Mouse (Mus musculus): ENCODE results near the gene Aplf. TPM values are rescaled to one million over a fixed set of nuclear protein-coding genes. Genes with fewer than 3 reads are reported as not detected.

Gene Aplf
- polyA plus RNA-seq, 1 experiment from 2014 or later, result 15.5 TPM

GRCm38 (mm10) chr6:87669894-87670588, 2.0 kb downstream of the Aplf start:
- Histone ChIP-seq H3K4me2 (ENCODE audit: low read depth, low read length) (peak overlapping the region; percentile 3; the same call in 1 of the 2 replicates), H3K4me1 (ENCODE audit: control insufficient read depth, insufficient read depth, low read length) (peaks cover 12% of the 10 kb centered on the region)
- 38% methylated on average over 7 of the region's 7 CpGs for WGBS

DNA sequence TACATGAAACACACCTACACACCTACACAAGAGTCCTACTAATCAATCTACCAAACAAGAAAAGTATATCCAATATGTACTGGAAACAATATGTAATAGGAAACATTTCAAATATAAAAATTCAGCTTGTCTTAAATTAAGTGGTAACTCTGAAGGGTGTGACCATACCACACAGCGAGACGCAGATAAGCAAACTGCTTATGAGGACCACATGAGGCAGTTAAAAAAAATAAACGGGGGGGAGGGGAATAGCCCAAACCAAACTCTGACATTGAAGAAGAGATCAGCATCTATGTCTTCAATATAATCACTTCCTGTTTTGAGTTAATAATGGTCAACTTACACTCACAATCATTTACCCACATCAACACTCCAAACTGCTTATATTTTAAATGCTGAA, 3.3 kb downstream of the Aplf start:
- WGBS, result 70% methylated on average over 3 of the region's 3 CpGs
- Histone ChIP-seq H3K9ac (ENCODE audit: low read length) (no peak overlapping the region), H3K4me3 (replicated peaks; ENCODE audit: low read length) (no peak overlapping the region), H3K9me3 (replicated peaks; ENCODE audit: control insufficient read depth, low read length) (peaks cover 2% of the 10 kb centered on the region; the same call in 1 of the 2 replicates), H3K36me3 (ENCODE audit: control insufficient read depth, insufficient read depth, low read length) (peaks cover 2% of the 10 kb centered on the region; the same call in 1 of the 2 replicates), H3K4me2 (ENCODE audit: low read depth, low read length) (no peak overlapping the region), H3K27ac (ENCODE audit: low read length) (no peak overlapping the region), H3K27me3 (ENCODE audit: control insufficient read depth, insufficient read depth, low read length) (no peaks in the 10 kb centered on the region), H3K4me1 (ENCODE audit: control insufficient read depth, insufficient read depth, low read length) (peaks cover 12% of the 10 kb centered on the region)
- no peak for ATAC-seq (ENCODE audit: insufficient read depth, low FRiP score)

More at GRCm38 (mm10) chr6:87669894-87670588, 2.0 kb downstream of the Aplf start:
- Histone ChIP-seq H3K9ac (ENCODE audit: low read length) (no peak overlapping the region), H3K27me3 (ENCODE audit: control insufficient read depth, insufficient read depth, low read length) (no peaks in the 10 kb centered on the region), H3K4me3 (replicated peaks; ENCODE audit: low read length) (no peak overlapping the region), H3K9me3 (replicated peaks; ENCODE audit: control insufficient read depth, low read length) (peaks cover 2% of the 10 kb centered on the region; the same call in 1 of the 2 replicates), H3K27ac (ENCODE audit: low read length) (no peak overlapping the region), H3K36me3 (ENCODE audit: control insufficient read depth, insufficient read depth, low read length) (peaks cover 2% of the 10 kb centered on the region; the same call in 1 of the 2 replicates)
- no peak for ATAC-seq (ENCODE audit: insufficient read depth, low FRiP score)

GRCm38 (mm10) chr6:87667804-87668203, 4.2 kb downstream of the Aplf start:
- 77% methylated on average over 8 of the region's 8 CpGs for WGBS
- no peaks in the 10 kb centered on the region for H3K27me3 ChIP-seq (ENCODE audit: control insufficient read depth, insufficient read depth, low read length)

DNA sequence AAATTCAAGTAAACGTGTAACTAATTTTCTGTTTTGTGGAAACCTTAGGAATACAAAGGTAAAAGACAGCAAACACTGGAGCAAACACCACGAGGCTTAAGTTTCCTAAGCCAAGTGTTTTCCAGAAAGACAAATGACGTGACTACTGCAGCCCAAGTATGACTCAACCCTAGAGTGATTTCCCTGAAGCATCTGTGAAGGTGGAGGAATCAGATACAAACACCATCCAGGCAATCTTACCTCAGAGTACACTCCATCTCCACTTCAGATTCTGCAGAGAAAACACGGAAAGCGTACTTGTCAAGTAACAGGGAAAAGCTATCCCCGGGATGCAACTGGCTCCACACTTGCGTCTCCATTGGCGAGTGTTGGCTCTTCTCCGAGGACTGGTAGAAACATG, 8.5 kb downstream of the Aplf start:
- Histone ChIP-seq H3K4me3 (replicated peaks; ENCODE audit: low read length) (no peak overlapping the region), H3K36me3 (ENCODE audit: control insufficient read depth, insufficient read depth, low read length) (peaks cover 2% of the 10 kb centered on the region; the same call in 1 of the 2 replicates), H3K4me2 (ENCODE audit: low read depth, low read length) (no peak overlapping the region), H3K27me3 (ENCODE audit: control insufficient read depth, insufficient read depth, low read length) (no peaks in the 10 kb centered on the region), H3K9me3 (replicated peaks; ENCODE audit: control insufficient read depth, low read length) (peaks cover 2% of the 10 kb centered on the region; the same call in 1 of the 2 replicates), H3K9ac (ENCODE audit: low read length) (no peak overlapping the region), H3K4me1 (ENCODE audit: control insufficient read depth, insufficient read depth, low read length) (no peaks in the 10 kb centered on the region), H3K27ac (ENCODE audit: low read length) (no peak overlapping the region)
- ATAC-seq (ENCODE audit: insufficient read depth, low FRiP score), result no peak
- 85% methylated on average over 9 of the region's 9 CpGs for WGBS

More at GRCm38 (mm10) chr6:87667804-87668203, 4.2 kb downstream of the Aplf start:
- H3K36me3 ChIP-seq (ENCODE audit: control insufficient read depth, insufficient read depth, low read length), result peaks cover 2% of the 10 kb centered on the region; the same call in 1 of the 2 replicates
- no peak overlapping the region for H3K9ac ChIP-seq (ENCODE audit: low read length)
- H3K9me3 ChIP-seq (replicated peaks; ENCODE audit: control insufficient read depth, low read length), result peaks cover 2% of the 10 kb centered on the region; the same call in 1 of the 2 replicates
- H3K4me2 ChIP-seq (ENCODE audit: low read depth, low read length), result no peak overlapping the region
- no peak overlapping the region for H3K27ac ChIP-seq (ENCODE audit: low read length)
- H3K4me3 ChIP-seq (replicated peaks; ENCODE audit: low read length), result no peak overlapping the region
- ATAC-seq (ENCODE audit: insufficient read depth, low FRiP score), result no peak
- H3K4me1 ChIP-seq (ENCODE audit: control insufficient read depth, insufficient read depth, low read length), result peaks cover 12% of the 10 kb centered on the region

DNA sequence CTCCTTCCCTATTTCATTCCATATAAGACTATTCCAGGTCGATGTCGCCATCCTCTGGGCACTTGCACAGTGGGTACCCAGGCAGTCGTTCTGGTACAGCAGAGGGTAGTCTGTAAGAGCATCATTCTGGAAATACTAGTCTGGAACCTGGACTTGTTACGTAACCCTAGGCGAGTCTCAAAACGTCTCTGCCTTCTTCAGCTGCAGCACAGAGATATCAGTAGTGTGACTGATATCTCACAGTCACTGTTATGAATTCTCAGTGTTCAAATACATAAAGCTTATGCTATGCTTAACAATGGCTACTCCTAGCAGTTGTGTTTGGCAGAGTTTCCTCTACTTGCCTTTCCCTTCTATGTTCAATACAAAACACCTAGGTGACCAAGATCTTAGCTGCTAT, 9.8 kb downstream of the Aplf start:
- no peak for ATAC-seq (ENCODE audit: insufficient read depth, low FRiP score)
- H3K27ac ChIP-seq (ENCODE audit: low read length), result no peak overlapping the region
- WGBS, result 65% methylated on average over 6 of the region's 6 CpGs
- H3K4me3 ChIP-seq (replicated peaks; ENCODE audit: low read length), result no peak overlapping the region
- H3K9me3 ChIP-seq (replicated peaks; ENCODE audit: control insufficient read depth, low read length), result peaks cover 2% of the 10 kb centered on the region; the same call in 1 of the 2 replicates
- peaks cover 2% of the 10 kb centered on the region; the same call in 1 of the 2 replicates for H3K36me3 ChIP-seq (ENCODE audit: control insufficient read depth, insufficient read depth, low read length)
- H3K27me3 ChIP-seq (ENCODE audit: control insufficient read depth, insufficient read depth, low read length), result no peaks in the 10 kb centered on the region
- no peaks in the 10 kb centered on the region for H3K4me1 ChIP-seq (ENCODE audit: control insufficient read depth, insufficient read depth, low read length)
- no peak overlapping the region for H3K4me2 ChIP-seq (ENCODE audit: low read depth, low read length)
- H3K9ac ChIP-seq (ENCODE audit: low read length), result no peak overlapping the region

DNA sequence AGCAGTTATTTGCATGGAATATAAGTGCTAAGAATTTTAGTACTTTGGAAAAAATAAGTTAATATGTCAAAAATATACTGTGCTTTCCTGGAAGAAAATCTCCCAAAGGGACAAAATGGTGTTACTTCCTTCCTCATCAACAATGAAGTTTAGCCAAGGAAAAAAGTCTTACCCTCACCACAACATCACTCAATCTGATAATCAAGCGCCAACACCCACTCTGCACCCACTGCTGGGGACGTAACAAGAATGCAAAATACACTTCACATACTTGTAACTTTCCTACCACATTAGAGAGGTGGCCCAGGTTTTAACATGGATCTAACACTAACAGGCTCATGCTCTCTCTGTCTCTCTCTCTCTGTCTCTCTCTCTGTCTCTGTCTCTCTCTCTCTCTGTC, 10.3 kb downstream of the Aplf start:
- WGBS, result 70% methylated on average over 2 of the region's 2 CpGs
- ATAC-seq (ENCODE audit: insufficient read depth, low FRiP score), result no peak
- H3K4me2 ChIP-seq (ENCODE audit: low read depth, low read length), result no peak overlapping the region

GRCm38 (mm10) chr6:87658816-87659215, 13.2 kb downstream of the Aplf start:
- no peak overlapping the region for H3K9ac ChIP-seq (ENCODE audit: low read length)
- no peak overlapping the region for H3K4me3 ChIP-seq (replicated peaks; ENCODE audit: low read length)
- no peaks in the 10 kb centered on the region for H3K27me3 ChIP-seq (ENCODE audit: control insufficient read depth, insufficient read depth, low read length)
- H3K4me2 ChIP-seq (ENCODE audit: low read depth, low read length), result no peak overlapping the region
- no peaks in the 10 kb centered on the region; the same call in 1 of the 2 replicates for H3K4me1 ChIP-seq (ENCODE audit: control insufficient read depth, insufficient read depth, low read length)
- 95% methylated on average over 4 of the region's 4 CpGs for WGBS
- no peaks in the 10 kb centered on the region for H3K9me3 ChIP-seq (replicated peaks; ENCODE audit: control insufficient read depth, low read length)
- no peak for ATAC-seq (ENCODE audit: insufficient read depth, low FRiP score)
- H3K27ac ChIP-seq (ENCODE audit: low read length), result no peak overlapping the region
- H3K36me3 ChIP-seq (ENCODE audit: control insufficient read depth, insufficient read depth, low read length), result no peaks in the 10 kb centered on the region

More for the DNA sequence above, 10.3 kb downstream of the Aplf start:
- peaks cover 2% of the 10 kb centered on the region; the same call in 1 of the 2 replicates for H3K9me3 ChIP-seq (replicated peaks; ENCODE audit: control insufficient read depth, low read length)
- H3K4me1 ChIP-seq (ENCODE audit: control insufficient read depth, insufficient read depth, low read length), result no peaks in the 10 kb centered on the region
- H3K4me3 ChIP-seq (replicated peaks; ENCODE audit: low read length), result no peak overlapping the region
- peaks cover 2% of the 10 kb centered on the region; the same call in 1 of the 2 replicates for H3K36me3 ChIP-seq (ENCODE audit: control insufficient read depth, insufficient read depth, low read length)
- no peak overlapping the region for H3K27ac ChIP-seq (ENCODE audit: low read length)
- H3K9ac ChIP-seq (ENCODE audit: low read length), result no peak overlapping the region
- no peaks in the 10 kb centered on the region for H3K27me3 ChIP-seq (ENCODE audit: control insufficient read depth, insufficient read depth, low read length)

GRCm38 (mm10) chr6:87653904-87654638, 17.9 kb downstream of the Aplf start:
- Histone ChIP-seq H3K4me1 (ENCODE audit: control insufficient read depth, insufficient read depth, low read length) (no peaks in the 10 kb centered on the region; the same call in 1 of the 2 replicates), H3K27me3 (ENCODE audit: control insufficient read depth, insufficient read depth, low read length) (no peaks in the 10 kb centered on the region), H3K27ac (ENCODE audit: low read length) (no peak overlapping the region), H3K4me3 (replicated peaks; ENCODE audit: low read length) (no peak overlapping the region), H3K9ac (ENCODE audit: low read length) (no peak overlapping the region; the same call in 1 of the 2 replicates), H3K4me2 (ENCODE audit: low read depth, low read length) (no peak overlapping the region), H3K36me3 (ENCODE audit: control insufficient read depth, insufficient read depth, low read length) (no peaks in the 10 kb centered on the region), H3K9me3 (replicated peaks; ENCODE audit: control insufficient read depth, low read length) (no peaks in the 10 kb centered on the region)
- no peak for ATAC-seq (ENCODE audit: insufficient read depth, low FRiP score)
- WGBS, result 51% methylated on average over 8 of the region's 8 CpGs

DNA sequence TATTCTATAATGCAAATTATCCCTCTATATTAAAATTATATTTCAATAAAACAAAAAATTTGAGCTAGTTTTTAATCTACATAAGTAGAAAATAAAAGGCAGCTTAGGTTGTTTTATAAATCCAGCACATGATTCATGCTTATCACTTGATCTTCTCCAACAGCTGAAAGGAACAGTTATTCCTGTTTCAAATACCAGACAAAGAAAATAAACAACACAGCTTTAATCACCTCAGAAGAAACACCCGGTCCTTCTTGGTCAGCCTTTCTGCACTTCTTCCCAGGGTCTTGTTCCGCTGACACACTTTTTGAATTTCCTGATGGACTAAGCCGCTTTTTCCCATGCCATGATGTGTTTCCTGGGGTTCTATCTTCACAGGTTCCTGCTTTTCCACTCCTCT, 18.5 kb downstream of the Aplf start:
- Histone ChIP-seq H3K27me3 (ENCODE audit: control insufficient read depth, insufficient read depth, low read length) (no peaks in the 10 kb centered on the region), H3K9me3 (replicated peaks; ENCODE audit: control insufficient read depth, low read length) (no peaks in the 10 kb centered on the region), H3K4me2 (ENCODE audit: low read depth, low read length) (no peak overlapping the region), H3K9ac (ENCODE audit: low read length) (no peak overlapping the region), H3K27ac (ENCODE audit: low read length) (no peak overlapping the region), H3K4me3 (replicated peaks; ENCODE audit: low read length) (no peak overlapping the region), H3K36me3 (ENCODE audit: control insufficient read depth, insufficient read depth, low read length) (no peaks in the 10 kb centered on the region), H3K4me1 (ENCODE audit: control insufficient read depth, insufficient read depth, low read length) (no peaks in the 10 kb centered on the region; the same call in 1 of the 2 replicates)
- 63% methylated on average over 3 of the region's 3 CpGs for WGBS
- no peak for ATAC-seq (ENCODE audit: insufficient read depth, low FRiP score)

Measured in stomach, embryonic 16.5 days (tissue).